Mouse (Mus musculus) adrenal gland, adult 2 months (tissue): ENCODE results near the gene Ncor2. TPM values are rescaled to one million over a fixed set of nuclear protein-coding genes. Genes with fewer than 3 reads are reported as not detected.

ENCODE experiments used
- polyA plus RNA-seq: library from polyadenylated mRNA; depleted of rRNA; stranded (reverse); fragments of >200 nt; gene quantifications from 2 replicates; pipeline ENCODE4 v1.2.3, GENCODE M21; 2012; rRNA removed
- total RNA-seq, 2 experiments: library from RNA; stranded (reverse); gene quantifications; 2 replicates each; pipeline ENCODE4 v1.2.3; 2021

Gene Ncor2
- total and polyA plus RNA-seq, 3 experiments = 149 to 340 (median 229) TPM

Other genes starting within 250 kb of the Ncor2 start
- gene Rflna, start 176.0 kb downstream of the Ncor2 start, total RNA-seq = 1 to 10 TPM; 4.6 to 5.6 TPM
- gene Rflna, start 176.0 kb downstream of the Ncor2 start, polyA plus RNA-seq = 18.7 and 21.1 TPM in 2 replicates
- 1,000 to 10,000 TPM; 2,436 to 2,553 TPM for gene Scarb1, start 161.9 kb upstream of the Ncor2 start, total RNA-seq
- gene Scarb1, start 161.9 kb upstream of the Ncor2 start, polyA plus RNA-seq = 2,348 and 2,822 TPM in 2 replicates
- gene Gm10382, start 210.1 kb upstream of the Ncor2 start, total RNA-seq = under 1 TPM; 0.23 to 0.24 TPM
- 0.26 and 0.50 TPM in 2 replicates for gene Gm10382, start 210.1 kb upstream of the Ncor2 start, polyA plus RNA-seq
- gene Ubc, start 211.0 kb upstream of the Ncor2 start, total RNA-seq = 1,000 to 10,000 TPM; 1,333 to 2,925 TPM
- gene Ubc, start 211.0 kb upstream of the Ncor2 start, polyA plus RNA-seq = 634 and 889 TPM in 2 replicates